Mouse (Mus musculus): ENCODE measurements around the gene Daxx. TPM values are rescaled to one million over a fixed set of nuclear protein-coding genes. Genes with fewer than 3 reads are reported as not detected.
"Not testable (repeated sequence)": the region's sequence is repeated elsewhere in the genome, so short reads cannot be mapped to it uniquely, and the experiment has no call there.

The Daxx gene
- polyA plus RNA-seq, 1 experiment from 2014 or later: 39.2 TPM

DNA sequence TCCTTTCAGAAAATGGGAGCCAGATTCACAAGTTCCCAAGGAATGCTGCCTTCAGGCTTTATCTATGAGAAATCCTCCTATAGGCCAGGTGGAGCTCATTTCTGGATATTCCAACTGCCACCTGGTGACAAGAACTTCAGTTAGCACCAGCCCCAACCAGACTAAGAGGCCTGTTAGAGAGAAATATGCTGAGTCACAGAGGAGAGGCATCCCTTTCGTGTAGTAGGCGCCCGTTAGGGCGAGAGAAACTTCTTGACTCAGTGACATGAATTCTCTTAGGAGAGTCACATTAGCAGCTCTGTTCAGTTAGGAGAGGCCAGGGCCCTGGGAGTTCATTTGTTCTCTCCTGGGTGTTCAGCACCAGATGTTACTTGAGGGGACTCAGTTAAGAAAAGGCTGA, 9.6 kb upstream of the Daxx start:
- Histone ChIP-seq H3K27ac (ENCODE audit: low read length) (no peak overlapping the region), H3K4me2 (replicated peaks; ENCODE audit: low read depth, low read length) (no peak overlapping the region), H3K4me3 (ENCODE audit: low read depth, low read length) (no peak overlapping the region), H3K9me3 (ENCODE audit: control insufficient read depth, low read depth, low read length) (no peaks in the 10 kb centered on the region), H3K9ac (replicated peaks; ENCODE audit: low read depth, low read length) (no peak overlapping the region), H3K36me3 (ENCODE audit: control insufficient read depth, insufficient read depth, low read length) (no peaks in the 10 kb centered on the region), H3K4me1 (ENCODE audit: control insufficient read depth, insufficient read depth, low read length) (no peaks in the 10 kb centered on the region), H3K27me3 (ENCODE audit: control insufficient read depth, insufficient read depth, low read length) (no peaks in the 10 kb centered on the region)
- ATAC-seq (ENCODE audit: insufficient number of reproducible peaks, insufficient read depth, low FRiP score, low read depth): no peak
- WGBS: 70% methylated on average over 4 of the region's 4 CpGs

DNA sequence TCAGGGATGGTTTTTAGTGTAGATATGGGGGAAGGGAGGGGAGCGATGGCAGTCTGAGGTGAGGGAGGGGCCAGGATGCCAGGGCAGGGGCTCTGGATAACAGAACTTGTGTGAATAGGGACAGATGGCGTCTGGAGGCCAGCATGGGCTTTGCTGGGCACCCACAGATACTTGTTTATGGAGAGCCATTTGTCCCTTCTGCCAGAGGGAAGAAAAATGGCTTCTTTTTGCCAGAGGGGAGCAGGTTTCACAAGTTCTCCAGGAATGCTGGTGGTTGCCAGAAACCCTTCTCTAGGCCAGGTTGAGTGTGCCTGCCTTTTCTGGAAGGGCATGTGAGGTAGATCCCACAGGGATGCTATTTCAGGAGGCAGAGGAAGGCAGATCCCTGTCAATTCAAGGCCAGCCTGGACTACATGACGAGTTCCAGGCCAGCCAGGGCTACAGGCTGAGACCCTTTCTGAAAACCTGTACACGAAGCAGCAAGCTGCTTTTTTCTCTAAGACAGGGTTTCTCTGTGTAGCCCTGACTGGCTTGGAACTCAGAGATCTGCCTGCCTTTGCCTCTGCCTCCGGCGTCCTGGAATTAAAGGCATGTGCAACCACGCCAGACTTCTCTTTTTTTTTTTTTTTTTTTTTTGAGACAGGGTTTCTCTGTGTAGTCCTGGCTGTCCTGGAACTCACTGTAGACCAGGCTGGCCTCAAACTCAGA, 8.8 kb upstream of the Daxx start:
- Histone ChIP-seq H3K4me3 (ENCODE audit: low read depth, low read length) (no peak overlapping the region), H3K36me3 (ENCODE audit: control insufficient read depth, insufficient read depth, low read length) (no peaks in the 10 kb centered on the region), H3K27me3 (ENCODE audit: control insufficient read depth, insufficient read depth, low read length) (no peaks in the 10 kb centered on the region), H3K27ac (ENCODE audit: low read length) (no peak overlapping the region), H3K9ac (replicated peaks; ENCODE audit: low read depth, low read length) (no peak overlapping the region), H3K4me1 (ENCODE audit: control insufficient read depth, insufficient read depth, low read length) (no peaks in the 10 kb centered on the region), H3K4me2 (replicated peaks; ENCODE audit: low read depth, low read length) (no peak overlapping the region), H3K9me3 (ENCODE audit: control insufficient read depth, low read depth, low read length) (no peaks in the 10 kb centered on the region)
- no peak for ATAC-seq (ENCODE audit: insufficient number of reproducible peaks, insufficient read depth, low FRiP score, low read depth)
- 59% methylated on average over 7 of the region's 7 CpGs for WGBS

DNA sequence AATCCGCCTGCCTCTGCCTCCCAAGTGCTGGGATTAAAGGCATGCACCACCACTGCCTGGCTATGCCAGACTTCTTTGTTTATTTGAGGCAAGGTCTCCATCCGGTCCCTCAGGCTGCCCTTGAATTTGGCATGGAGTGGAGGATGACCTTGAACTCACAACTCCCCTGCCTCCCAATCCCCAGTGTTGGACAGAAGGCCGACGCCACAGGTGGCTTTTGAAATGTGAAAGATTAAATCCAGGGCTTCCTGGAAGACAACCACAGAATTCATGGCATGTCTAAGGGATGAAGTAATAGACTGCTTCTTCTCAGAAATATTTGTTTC, 8.3 kb upstream of the Daxx start:
- Histone ChIP-seq H3K27ac (ENCODE audit: low read length) (no peak overlapping the region), H3K9me3 (ENCODE audit: control insufficient read depth, low read depth, low read length) (no peaks in the 10 kb centered on the region), H3K4me1 (ENCODE audit: control insufficient read depth, insufficient read depth, low read length) (no peaks in the 10 kb centered on the region), H3K36me3 (ENCODE audit: control insufficient read depth, insufficient read depth, low read length) (no peaks in the 10 kb centered on the region), H3K4me3 (ENCODE audit: low read depth, low read length) (no peak overlapping the region), H3K27me3 (ENCODE audit: control insufficient read depth, insufficient read depth, low read length) (no peaks in the 10 kb centered on the region), H3K4me2 (replicated peaks; ENCODE audit: low read depth, low read length) (no peak overlapping the region), H3K9ac (replicated peaks; ENCODE audit: low read depth, low read length) (no peak overlapping the region)
- ATAC-seq (ENCODE audit: insufficient number of reproducible peaks, insufficient read depth, low FRiP score, low read depth): no peak
- 78% methylated on average over 4 of the region's 4 CpGs for WGBS

DNA sequence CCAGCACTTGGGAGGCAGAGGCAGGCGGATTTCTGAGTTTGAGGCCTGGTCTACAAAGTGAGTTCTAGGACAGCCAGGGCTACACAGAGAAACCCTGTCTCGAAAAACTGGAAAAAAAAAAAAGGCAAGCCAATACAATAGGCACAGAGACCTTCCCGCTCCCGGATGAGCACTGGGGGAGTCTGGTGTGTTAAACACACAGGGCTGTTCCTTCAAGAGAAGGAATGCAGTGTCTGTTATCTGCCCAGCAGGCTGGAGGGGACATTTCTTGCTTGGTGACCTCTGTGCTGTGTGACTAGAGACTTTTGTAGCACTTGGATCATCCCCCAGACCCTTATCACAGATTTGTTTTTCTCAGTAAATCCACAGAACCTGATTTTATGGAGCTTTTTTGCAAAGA, 7.6 kb upstream of the Daxx start:
- Histone ChIP-seq H3K4me1 (ENCODE audit: control insufficient read depth, insufficient read depth, low read length) (no peaks in the 10 kb centered on the region), H3K27me3 (ENCODE audit: control insufficient read depth, insufficient read depth, low read length) (no peaks in the 10 kb centered on the region), H3K4me2 (replicated peaks; ENCODE audit: low read depth, low read length) (no peak overlapping the region), H3K36me3 (ENCODE audit: control insufficient read depth, insufficient read depth, low read length) (no peaks in the 10 kb centered on the region), H3K27ac (ENCODE audit: low read length) (no peak overlapping the region), H3K9ac (replicated peaks; ENCODE audit: low read depth, low read length) (no peak overlapping the region), H3K4me3 (ENCODE audit: low read depth, low read length) (no peak overlapping the region), H3K9me3 (ENCODE audit: control insufficient read depth, low read depth, low read length) (no peaks in the 10 kb centered on the region)
- no peak for ATAC-seq (ENCODE audit: insufficient number of reproducible peaks, insufficient read depth, low FRiP score, low read depth)
- 69% methylated on average over 4 of the region's 4 CpGs for WGBS

DNA sequence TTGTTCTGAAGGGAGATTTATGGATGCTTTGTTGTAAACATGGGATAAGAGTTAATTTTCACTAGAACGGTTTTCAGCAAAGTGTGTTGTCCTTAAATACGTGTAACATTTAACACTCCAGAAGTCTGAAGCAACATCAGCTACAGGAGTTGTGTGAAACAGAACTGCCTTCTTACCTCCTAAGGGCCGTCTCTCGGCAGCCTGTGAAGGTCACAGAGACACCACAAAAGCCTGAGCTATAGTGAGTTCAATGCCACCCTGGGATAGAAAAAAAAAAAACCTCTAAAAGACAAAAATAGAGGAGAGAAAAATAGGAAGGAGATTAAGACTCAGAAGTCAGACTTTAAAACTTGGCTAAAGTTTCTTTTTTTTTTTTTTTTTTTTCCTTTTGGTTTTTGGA, 7.1 kb upstream of the Daxx start:
- no peaks in the 10 kb centered on the region for H3K36me3 ChIP-seq (ENCODE audit: control insufficient read depth, insufficient read depth, low read length)
- no peak for ATAC-seq (ENCODE audit: insufficient number of reproducible peaks, insufficient read depth, low FRiP score, low read depth)
- no peaks in the 10 kb centered on the region for H3K4me1 ChIP-seq (ENCODE audit: control insufficient read depth, insufficient read depth, low read length)
- no peak overlapping the region for H3K27ac ChIP-seq (ENCODE audit: low read length)
- H3K9me3 ChIP-seq (ENCODE audit: control insufficient read depth, low read depth, low read length): no peaks in the 10 kb centered on the region
- H3K4me2 ChIP-seq (replicated peaks; ENCODE audit: low read depth, low read length): no peak overlapping the region
- no peaks in the 10 kb centered on the region for H3K27me3 ChIP-seq (ENCODE audit: control insufficient read depth, insufficient read depth, low read length)
- H3K4me3 ChIP-seq (ENCODE audit: low read depth, low read length): no peak overlapping the region
- H3K9ac ChIP-seq (replicated peaks; ENCODE audit: low read depth, low read length): no peak overlapping the region
- WGBS: 43% methylated on average over 4 of the region's 4 CpGs

DNA sequence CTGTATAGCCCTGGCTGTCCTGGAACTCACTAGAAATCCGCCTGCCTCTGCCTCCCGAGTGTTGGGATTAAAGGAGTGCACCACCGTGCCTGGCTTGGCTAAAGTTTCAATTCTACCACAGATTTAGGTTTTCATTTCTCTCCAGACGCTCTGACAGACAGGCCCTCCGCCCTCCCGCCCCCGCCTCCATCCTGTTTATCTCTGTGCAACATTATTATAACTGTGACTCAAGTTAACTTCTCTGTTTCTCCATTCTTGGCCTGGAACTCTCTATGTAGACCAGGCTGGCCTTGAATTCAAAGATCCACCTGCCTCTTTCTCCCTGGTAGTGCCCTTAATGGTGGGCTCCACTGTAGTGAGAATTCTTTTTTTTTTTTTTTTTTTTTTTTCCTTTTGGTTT, 6.7 kb upstream of the Daxx start:
- Histone ChIP-seq H3K4me2 (replicated peaks; ENCODE audit: low read depth, low read length) (no peak overlapping the region), H3K4me3 (ENCODE audit: low read depth, low read length) (no peak overlapping the region), H3K4me1 (ENCODE audit: control insufficient read depth, insufficient read depth, low read length) (no peaks in the 10 kb centered on the region), H3K36me3 (ENCODE audit: control insufficient read depth, insufficient read depth, low read length) (no peaks in the 10 kb centered on the region), H3K9me3 (ENCODE audit: control insufficient read depth, low read depth, low read length) (no peaks in the 10 kb centered on the region), H3K9ac (replicated peaks; ENCODE audit: low read depth, low read length) (no peak overlapping the region), H3K27me3 (ENCODE audit: control insufficient read depth, insufficient read depth, low read length) (no peaks in the 10 kb centered on the region), H3K27ac (ENCODE audit: low read length) (no peak overlapping the region)
- ATAC-seq (ENCODE audit: insufficient number of reproducible peaks, insufficient read depth, low FRiP score, low read depth): no peak
- 76% methylated on average over 7 of the region's 7 CpGs for WGBS

DNA sequence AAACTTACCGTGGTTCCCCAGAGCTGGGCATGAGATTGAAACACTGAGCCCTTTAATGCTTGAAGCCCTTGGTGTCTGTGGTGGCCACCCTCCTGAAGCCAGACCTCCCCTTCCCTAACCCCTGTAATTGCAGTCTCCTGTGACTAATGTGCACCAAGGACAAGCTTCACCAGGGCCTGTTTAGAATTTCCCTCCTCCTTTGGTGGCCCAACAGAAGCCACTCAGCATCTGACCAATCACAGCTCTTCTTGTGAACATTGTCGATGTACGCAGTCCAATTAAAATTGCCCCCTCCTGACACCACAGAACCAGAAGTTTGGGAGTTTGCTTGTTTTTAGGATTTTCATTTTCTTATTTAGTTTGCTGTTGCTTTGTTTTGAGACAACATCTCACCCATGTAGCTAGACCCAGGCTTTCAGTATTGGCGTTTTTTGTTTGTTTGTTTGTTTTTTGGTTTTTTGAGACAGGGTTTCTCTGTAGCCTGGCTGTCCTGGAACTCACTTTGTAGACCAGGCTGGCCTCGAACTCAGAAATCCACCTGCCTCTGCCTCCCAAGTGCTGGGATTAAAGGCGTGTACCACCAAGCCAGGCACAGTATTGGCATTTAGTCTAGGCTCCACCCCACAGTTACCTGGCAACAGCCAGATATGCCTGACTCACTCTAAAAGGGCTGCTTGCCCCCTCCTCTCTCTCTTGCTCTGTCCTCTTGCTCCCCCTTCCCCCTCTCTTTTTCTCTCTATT, 5.1 kb upstream of the Daxx start:
- H3K9me3 ChIP-seq (ENCODE audit: control insufficient read depth, low read depth, low read length); H3K27ac ChIP-seq (ENCODE audit: low read length); H3K9ac ChIP-seq (replicated peaks; ENCODE audit: low read depth, low read length); H3K4me3 ChIP-seq (ENCODE audit: low read depth, low read length); H3K36me3 ChIP-seq (ENCODE audit: control insufficient read depth, insufficient read depth, low read length); H3K4me1 ChIP-seq (ENCODE audit: control insufficient read depth, insufficient read depth, low read length); H3K4me2 ChIP-seq (replicated peaks; ENCODE audit: low read depth, low read length); ATAC-seq (ENCODE audit: insufficient number of reproducible peaks, insufficient read depth, low FRiP score, low read depth); H3K27me3 ChIP-seq (ENCODE audit: control insufficient read depth, insufficient read depth, low read length): not testable (repeated sequence)
- 79% methylated on average over 6 of the region's 6 CpGs for WGBS

DNA sequence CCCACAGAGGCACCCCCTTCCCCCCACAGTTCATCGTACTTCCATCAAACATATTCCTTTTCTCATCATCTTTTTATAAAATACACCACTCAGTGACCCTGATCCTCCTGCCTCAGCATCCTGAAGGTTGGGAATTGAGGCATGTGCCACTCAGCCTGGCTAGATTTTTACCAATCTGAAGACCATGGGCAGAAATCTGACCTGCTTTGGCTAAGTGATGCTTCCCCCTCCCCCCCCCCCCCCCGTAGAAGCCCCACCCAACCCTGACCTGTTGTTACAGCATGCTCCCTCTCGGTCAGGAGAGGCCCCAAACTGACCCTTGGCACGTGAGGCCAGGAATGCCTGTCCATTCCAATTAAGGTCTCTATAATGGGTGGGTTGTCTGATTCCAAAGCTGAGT, 4.4 kb upstream of the Daxx start, which contains the start of gene Platr17:
Gene Platr17, plus strand, starts transcription at position 301 of the 400 bp plus-strand sequence.
- not testable (repeated sequence) for H3K27ac ChIP-seq (ENCODE audit: low read length); H3K9me3 ChIP-seq (ENCODE audit: control insufficient read depth, low read depth, low read length); H3K36me3 ChIP-seq (ENCODE audit: control insufficient read depth, insufficient read depth, low read length); ATAC-seq (ENCODE audit: insufficient number of reproducible peaks, insufficient read depth, low FRiP score, low read depth); H3K9ac ChIP-seq (replicated peaks; ENCODE audit: low read depth, low read length); H3K4me2 ChIP-seq (replicated peaks; ENCODE audit: low read depth, low read length); H3K4me1 ChIP-seq (ENCODE audit: control insufficient read depth, insufficient read depth, low read length); H3K4me3 ChIP-seq (ENCODE audit: low read depth, low read length); H3K27me3 ChIP-seq (ENCODE audit: control insufficient read depth, insufficient read depth, low read length)
- 35% methylated on average over 4 of the region's 4 CpGs for WGBS

Data from stomach, embryonic 14.5 days (tissue).